Mouse (Mus musculus): ENCODE measurements at regions not wholly inside any gene's neighbourhood (a gene's known extent, or its start where the extent isn't known, plus 50 kb on each side); places are given as distances from the start of the nearest gene placed in this dataset.

GRCm38 (mm10) chr11:25538641-25539258 is 671.8 kb downstream of the 5730522E02Rik start:
- H3K27me3 ChIP-seq (ENCODE audit: control insufficient read depth, insufficient read depth, low read length, poor library complexity, severe bottlenecking), result no peaks in the 10 kb centered on the region
- H3K36me3 ChIP-seq (ENCODE audit: control insufficient read depth, insufficient read depth, low read length, poor library complexity, severe bottlenecking), result no peaks in the 10 kb centered on the region
- DNase-seq (ENCODE audit: low read depth, low spot score), result no peak

DNA sequence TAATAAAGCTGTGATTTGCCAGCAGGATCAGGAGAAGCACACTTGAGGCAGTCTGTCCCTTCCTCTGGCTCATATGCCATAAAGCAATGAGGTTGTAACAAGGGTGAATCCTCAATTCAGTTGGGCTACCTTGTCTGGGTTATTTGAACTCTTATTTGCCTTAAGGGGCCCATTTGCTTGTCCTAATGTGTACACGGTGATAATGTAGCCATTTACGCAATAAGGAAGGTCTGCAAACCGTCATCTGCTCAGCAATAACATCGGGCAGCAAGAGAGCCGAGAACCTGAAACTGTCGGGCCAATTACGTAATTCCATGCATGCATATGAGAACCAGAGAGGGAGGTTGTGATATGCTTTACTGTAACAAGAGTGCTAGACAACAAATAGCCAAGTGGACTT is 674.5 kb downstream of the 5730522E02Rik start:
- Histone ChIP-seq H3K36me3 (ENCODE audit: control insufficient read depth, insufficient read depth, low read length, poor library complexity, severe bottlenecking) (no peaks in the 10 kb centered on the region), H3K27me3 (ENCODE audit: control insufficient read depth, insufficient read depth, low read length, poor library complexity, severe bottlenecking) (no peaks in the 10 kb centered on the region)
- DNase-seq (ENCODE audit: low read depth, low spot score), result no peak

GRCm38 (mm10) chr11:25533081-25533480 is 677.5 kb downstream of the 5730522E02Rik start:
- Histone ChIP-seq H3K27me3 (ENCODE audit: control insufficient read depth, insufficient read depth, low read length, poor library complexity, severe bottlenecking) (no peaks in the 10 kb centered on the region), H3K36me3 (ENCODE audit: control insufficient read depth, insufficient read depth, low read length, poor library complexity, severe bottlenecking) (no peaks in the 10 kb centered on the region)
- no peak for DNase-seq (ENCODE audit: low read depth, low spot score)

DNA sequence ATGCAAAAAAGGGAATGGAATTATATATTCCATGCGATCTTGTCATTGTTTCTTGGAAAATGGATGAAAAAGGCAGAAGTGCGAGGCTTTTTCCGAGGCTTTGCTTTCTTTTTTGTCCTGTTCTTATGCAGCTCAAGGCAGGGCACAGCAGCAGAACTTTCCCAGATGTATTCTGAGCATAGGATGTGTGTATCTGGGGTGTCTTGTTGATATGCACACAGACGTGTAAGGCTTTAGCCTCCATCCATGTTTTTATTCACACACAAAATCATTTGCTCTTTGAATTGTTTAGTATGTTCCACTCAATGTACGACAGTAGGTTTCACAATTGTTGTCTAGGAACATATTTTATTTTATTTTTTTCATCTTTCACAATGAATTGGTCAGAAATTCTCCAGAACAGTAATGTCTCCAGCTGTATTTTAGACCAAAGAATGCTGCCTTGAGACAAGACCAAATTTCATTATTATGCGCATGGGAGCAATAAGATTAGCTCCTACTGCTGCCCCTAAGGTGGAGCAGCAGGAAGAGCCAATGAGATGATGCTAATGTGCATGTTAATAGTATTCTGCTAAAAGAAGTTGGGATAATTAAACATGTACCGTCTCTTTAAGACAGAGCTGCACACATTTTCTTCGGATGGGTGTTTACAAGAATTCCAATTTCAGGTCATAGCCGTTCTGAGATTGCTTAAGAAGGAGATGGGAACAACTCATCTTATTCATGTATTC is 678.7 kb downstream of the 5730522E02Rik start:
- H3K27me3 ChIP-seq (ENCODE audit: control insufficient read depth, insufficient read depth, low read length, poor library complexity, severe bottlenecking), result no peaks in the 10 kb centered on the region
- no peak for DNase-seq (ENCODE audit: low read depth, low spot score)
- no peaks in the 10 kb centered on the region for H3K36me3 ChIP-seq (ENCODE audit: control insufficient read depth, insufficient read depth, low read length, poor library complexity, severe bottlenecking)

DNA sequence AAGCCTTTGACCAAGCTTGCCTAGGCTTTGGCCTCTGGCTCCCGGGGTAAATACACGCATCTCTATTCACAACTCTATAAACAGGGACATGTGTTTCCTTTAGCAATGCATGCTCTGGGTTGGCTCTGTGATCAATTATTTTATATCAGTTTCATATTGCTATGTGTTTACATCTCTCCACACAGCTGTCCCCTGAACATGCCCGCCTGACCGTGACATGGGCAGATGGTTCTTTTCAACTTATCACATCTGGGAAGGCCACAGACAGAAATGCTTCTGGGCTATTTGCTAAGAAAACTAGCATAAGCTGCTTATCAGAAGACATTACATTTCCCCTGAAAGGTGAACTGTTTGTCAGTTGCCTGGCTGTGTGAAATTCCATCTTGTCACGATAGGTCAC is 682.5 kb downstream of the 5730522E02Rik start:
- no peak for DNase-seq (ENCODE audit: low read depth, low spot score)
- H3K27me3 ChIP-seq (ENCODE audit: control insufficient read depth, insufficient read depth, low read length, poor library complexity, severe bottlenecking), result no peaks in the 10 kb centered on the region
- no peaks in the 10 kb centered on the region for H3K36me3 ChIP-seq (ENCODE audit: control insufficient read depth, insufficient read depth, low read length, poor library complexity, severe bottlenecking)

DNA sequence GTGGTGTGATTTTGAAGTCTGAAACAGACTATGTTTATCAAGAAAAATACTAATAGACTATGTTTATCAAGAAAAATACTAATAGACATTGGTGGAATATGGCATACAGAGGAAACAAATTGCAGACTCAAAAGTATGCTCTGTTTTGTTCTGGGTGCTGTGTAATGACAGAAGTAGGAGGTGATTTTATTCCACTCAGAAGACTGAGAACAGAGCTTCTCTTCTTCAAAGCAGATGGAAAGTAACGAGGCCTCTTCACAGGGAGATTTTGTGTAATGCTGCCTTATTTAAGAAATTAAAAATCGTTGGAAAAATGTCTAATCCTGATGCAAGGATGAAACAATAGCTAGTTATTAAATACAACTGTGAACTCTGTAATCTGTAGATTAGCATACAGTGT is 691.7 kb downstream of the 5730522E02Rik start:
- Histone ChIP-seq H3K27me3 (ENCODE audit: control insufficient read depth, insufficient read depth, low read length, poor library complexity, severe bottlenecking) (no peaks in the 10 kb centered on the region), H3K36me3 (ENCODE audit: control insufficient read depth, insufficient read depth, low read length, poor library complexity, severe bottlenecking) (no peaks in the 10 kb centered on the region)
- DNase-seq (ENCODE audit: low read depth, low spot score), result no peak

DNA sequence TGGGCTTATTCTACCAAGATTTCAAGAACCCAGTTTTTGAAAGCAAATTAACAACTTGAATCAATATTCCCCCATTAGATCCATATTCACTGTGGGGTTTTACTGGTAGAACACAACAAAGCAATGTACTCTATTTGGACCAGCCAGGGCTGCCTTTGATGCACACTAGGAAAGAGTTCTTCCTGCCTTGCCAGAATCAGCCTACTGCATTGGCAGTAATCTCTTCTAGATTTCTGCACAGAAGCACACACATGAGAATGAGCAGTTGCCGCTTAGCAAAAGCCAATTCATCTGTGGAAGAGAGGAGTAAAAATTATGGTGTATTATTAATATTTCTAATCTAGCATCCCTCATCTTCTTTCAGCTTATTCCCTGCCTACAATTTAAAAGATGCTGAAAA is 692.4 kb downstream of the 5730522E02Rik start:
- no peaks in the 10 kb centered on the region for H3K36me3 ChIP-seq (ENCODE audit: control insufficient read depth, insufficient read depth, low read length, poor library complexity, severe bottlenecking)
- H3K27me3 ChIP-seq (ENCODE audit: control insufficient read depth, insufficient read depth, low read length, poor library complexity, severe bottlenecking), result no peaks in the 10 kb centered on the region
- no peak for DNase-seq (ENCODE audit: low read depth, low spot score)

GRCm38 (mm10) chr11:25505500-25505899 is 705.1 kb downstream of the 5730522E02Rik start:
- no peak for DNase-seq (ENCODE audit: low read depth, low spot score)
- Histone ChIP-seq H3K36me3 (ENCODE audit: control insufficient read depth, insufficient read depth, low read length, poor library complexity, severe bottlenecking) (no peaks in the 10 kb centered on the region), H3K27me3 (ENCODE audit: control insufficient read depth, insufficient read depth, low read length, poor library complexity, severe bottlenecking) (no peaks in the 10 kb centered on the region)

GRCm38 (mm10) chr11:25473682-25474365 is 736.7 kb downstream of the 5730522E02Rik start:
- Histone ChIP-seq H3K36me3 (ENCODE audit: control insufficient read depth, insufficient read depth, low read length, poor library complexity, severe bottlenecking) (no peaks in the 10 kb centered on the region), H3K27me3 (ENCODE audit: control insufficient read depth, insufficient read depth, low read length, poor library complexity, severe bottlenecking) (no peaks in the 10 kb centered on the region)
- no peak for DNase-seq (ENCODE audit: low read depth, low spot score)

DNA sequence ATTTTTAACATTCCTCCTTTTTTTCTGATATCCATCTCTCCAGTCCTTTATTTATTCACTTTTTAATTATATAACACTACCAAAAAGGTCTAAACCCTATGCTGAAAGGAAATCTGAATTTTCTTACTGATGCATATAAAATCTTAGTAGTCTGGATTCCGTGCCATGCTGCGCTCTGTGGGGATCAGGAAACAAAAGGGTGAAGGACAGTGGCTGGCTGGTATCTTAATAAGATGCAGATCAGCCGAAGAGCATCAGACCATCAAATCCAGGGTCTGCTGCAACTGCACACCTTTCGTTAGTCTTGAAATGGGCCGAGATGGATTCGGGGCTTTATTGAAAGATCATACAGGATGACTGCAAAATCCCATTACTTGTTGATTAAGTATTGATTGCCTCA is 740.7 kb downstream of the 5730522E02Rik start:
- no peak for DNase-seq (ENCODE audit: low read depth, low spot score)
- Histone ChIP-seq H3K36me3 (ENCODE audit: control insufficient read depth, insufficient read depth, low read length, poor library complexity, severe bottlenecking) (no peaks in the 10 kb centered on the region), H3K27me3 (ENCODE audit: control insufficient read depth, insufficient read depth, low read length, poor library complexity, severe bottlenecking) (no peaks in the 10 kb centered on the region)

- H3K36me3 ChIP-seq (ENCODE audit: control insufficient read depth, insufficient read depth, low read length, poor library complexity, severe bottlenecking), result no peaks in the 10 kb centered on the region
- DNase-seq (ENCODE audit: low read depth, low spot score), result no peak
- no peaks in the 10 kb centered on the region for H3K27me3 ChIP-seq (ENCODE audit: control insufficient read depth, insufficient read depth, low read length, poor library complexity, severe bottlenecking)
Observed at GRCm38 (mm10) chr11:25437206-25437605, 773.4 kb downstream of the 5730522E02Rik start.

- peak; percentile 2 for DNase-seq (ENCODE audit: low read depth, low spot score)
- H3K27me3 ChIP-seq (ENCODE audit: control insufficient read depth, insufficient read depth, low read length, poor library complexity, severe bottlenecking), result no peaks in the 10 kb centered on the region
- H3K36me3 ChIP-seq (ENCODE audit: control insufficient read depth, insufficient read depth, low read length, poor library complexity, severe bottlenecking), result no peaks in the 10 kb centered on the region
Observed at GRCm38 (mm10) chr11:25435645-25436044, 774.9 kb downstream of the 5730522E02Rik start.

GRCm38 (mm10) chr11:25423186-25423585 is 787.4 kb downstream of the 5730522E02Rik start:
- H3K27me3 ChIP-seq (ENCODE audit: control insufficient read depth, insufficient read depth, low read length, poor library complexity, severe bottlenecking), result no peaks in the 10 kb centered on the region
- no peaks in the 10 kb centered on the region for H3K36me3 ChIP-seq (ENCODE audit: control insufficient read depth, insufficient read depth, low read length, poor library complexity, severe bottlenecking)

GRCm38 (mm10) chr11:25421486-25421885 is 789.1 kb downstream of the 5730522E02Rik start:
- no peaks in the 10 kb centered on the region for H3K27me3 ChIP-seq (ENCODE audit: control insufficient read depth, insufficient read depth, low read length, poor library complexity, severe bottlenecking)
- H3K36me3 ChIP-seq (ENCODE audit: control insufficient read depth, insufficient read depth, low read length, poor library complexity, severe bottlenecking), result no peaks in the 10 kb centered on the region
- DNase-seq (ENCODE audit: low read depth, low spot score), result no peak

More at GRCm38 (mm10) chr11:25423186-25423585, 787.4 kb downstream of the 5730522E02Rik start:
- no peak for DNase-seq (ENCODE audit: low read depth, low spot score)

DNA sequence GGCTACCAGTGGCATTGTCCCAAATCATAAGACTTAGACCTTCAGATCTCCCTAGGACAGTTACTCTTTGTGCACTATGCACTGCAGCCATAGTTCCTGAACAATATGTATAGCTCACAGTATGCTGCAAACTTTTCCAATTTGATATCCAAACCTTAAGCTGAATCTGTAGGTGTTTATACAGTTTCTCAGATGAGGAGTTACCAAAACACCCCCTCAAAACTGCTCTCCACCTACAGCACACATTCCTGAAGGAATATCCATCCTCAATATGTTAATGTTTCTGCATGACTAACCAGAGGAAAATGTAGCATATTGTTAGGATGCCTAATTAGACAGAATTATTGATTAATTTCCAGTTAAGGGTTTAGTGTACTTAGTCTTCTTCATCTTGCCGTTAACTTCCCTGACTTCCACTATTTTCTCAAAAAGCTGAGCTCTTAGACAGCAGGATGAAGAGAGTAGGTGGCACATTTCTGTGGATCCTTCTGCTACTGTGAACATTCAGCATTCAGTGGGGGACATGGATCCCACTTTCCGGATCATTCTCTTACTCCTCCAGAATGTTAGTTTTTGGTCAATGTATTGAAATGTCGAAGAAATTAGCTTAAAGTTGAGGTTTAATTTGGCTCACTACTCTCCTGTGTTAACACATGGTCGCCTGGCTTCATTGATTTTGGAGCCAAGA is 800.0 kb downstream of the 5730522E02Rik start:
- H3K36me3 ChIP-seq (ENCODE audit: control insufficient read depth, insufficient read depth, low read length, poor library complexity, severe bottlenecking), result no peaks in the 10 kb centered on the region
- DNase-seq (ENCODE audit: low read depth, low spot score), result no peak

More for the DNA sequence above, 800.0 kb downstream of the 5730522E02Rik start:
- no peaks in the 10 kb centered on the region for H3K27me3 ChIP-seq (ENCODE audit: control insufficient read depth, insufficient read depth, low read length, poor library complexity, severe bottlenecking)
